Mouse (Mus musculus) testis, adult 10 weeks (tissue): ENCODE data around the gene Scarf1. TPM values are rescaled to one million over a fixed set of nuclear protein-coding genes. Genes with fewer than 3 reads are reported as not detected.

Experiments used
- polyA plus RNA-seq: library from polyadenylated mRNA; stranded (reverse); fragments of 350-450 nt; fragmentation: Illumina TruSeq; extraction: RNeasy Lipid Tissue Mini Kit (QIAGEN cat#74804); gene quantifications from one replicate; pipeline ENCODE4 v1.2.3, GENCODE M21; 2014; ENCODE audit warnings: low read depth, low replicate concordance

The Scarf1 gene
- polyA plus RNA-seq, result not detected

DNA sequence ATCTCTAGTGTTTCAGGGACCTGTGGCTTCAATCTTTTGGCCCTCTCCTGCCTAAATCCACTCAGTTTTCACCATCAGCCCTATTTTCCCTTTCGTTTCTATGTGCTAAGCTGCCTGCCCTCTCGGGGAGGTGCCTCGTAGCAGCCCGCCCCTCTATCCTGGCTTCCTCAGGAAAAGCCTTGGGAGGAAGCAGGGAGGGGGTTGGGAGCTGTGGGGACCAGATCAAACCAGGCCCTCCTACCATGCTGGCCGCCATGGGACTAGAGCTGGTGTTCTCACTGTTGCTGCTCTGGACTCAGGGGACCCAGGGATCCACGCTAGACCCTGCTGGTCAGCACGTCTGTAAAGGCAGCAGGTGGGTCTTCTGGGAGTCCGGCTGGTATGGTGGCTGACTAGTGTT, at the start of gene Scarf1:
Scarf1 (plus strand) TSS at position 205 of the 400 bp plus-strand sequence.

DNA sequence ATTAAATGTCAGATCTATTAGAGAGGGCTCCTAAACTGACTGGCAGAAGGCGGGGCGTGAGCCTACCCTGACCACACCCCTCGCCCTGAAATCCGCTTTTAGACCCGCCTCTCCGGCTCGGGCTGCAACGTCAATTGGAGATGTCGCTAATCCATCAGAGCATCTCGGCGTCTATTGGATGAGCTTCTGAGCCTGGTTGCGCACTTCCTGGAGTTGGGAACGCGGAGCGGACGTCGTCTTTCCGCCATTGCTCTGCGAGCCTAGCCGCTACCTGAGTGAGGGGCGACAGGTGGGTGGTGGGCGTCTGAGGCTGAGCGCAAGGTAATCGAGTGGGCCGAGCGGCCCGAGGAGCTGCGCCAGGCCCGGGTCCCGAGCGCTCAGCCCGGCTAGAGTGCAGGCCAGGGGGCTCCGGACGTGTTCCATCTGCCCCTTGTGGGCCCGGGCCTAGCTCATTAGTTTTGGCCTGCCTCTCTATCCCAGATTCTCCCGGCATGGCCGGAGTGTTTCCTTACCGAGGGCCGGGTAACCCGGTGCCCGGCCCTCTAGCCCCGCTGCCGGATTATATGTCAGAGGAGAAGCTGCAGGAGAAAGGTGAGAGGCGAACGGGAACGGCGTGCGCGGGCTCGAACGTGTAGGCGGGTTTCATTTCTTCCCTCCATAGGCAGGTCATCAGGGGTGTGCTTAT, 26.6 kb upstream of the Scarf1 start, which contains the start of gene Prpf8:
Prpf8 (plus strand) TSS at position 216 of the 685 bp plus-strand sequence.

DNA sequence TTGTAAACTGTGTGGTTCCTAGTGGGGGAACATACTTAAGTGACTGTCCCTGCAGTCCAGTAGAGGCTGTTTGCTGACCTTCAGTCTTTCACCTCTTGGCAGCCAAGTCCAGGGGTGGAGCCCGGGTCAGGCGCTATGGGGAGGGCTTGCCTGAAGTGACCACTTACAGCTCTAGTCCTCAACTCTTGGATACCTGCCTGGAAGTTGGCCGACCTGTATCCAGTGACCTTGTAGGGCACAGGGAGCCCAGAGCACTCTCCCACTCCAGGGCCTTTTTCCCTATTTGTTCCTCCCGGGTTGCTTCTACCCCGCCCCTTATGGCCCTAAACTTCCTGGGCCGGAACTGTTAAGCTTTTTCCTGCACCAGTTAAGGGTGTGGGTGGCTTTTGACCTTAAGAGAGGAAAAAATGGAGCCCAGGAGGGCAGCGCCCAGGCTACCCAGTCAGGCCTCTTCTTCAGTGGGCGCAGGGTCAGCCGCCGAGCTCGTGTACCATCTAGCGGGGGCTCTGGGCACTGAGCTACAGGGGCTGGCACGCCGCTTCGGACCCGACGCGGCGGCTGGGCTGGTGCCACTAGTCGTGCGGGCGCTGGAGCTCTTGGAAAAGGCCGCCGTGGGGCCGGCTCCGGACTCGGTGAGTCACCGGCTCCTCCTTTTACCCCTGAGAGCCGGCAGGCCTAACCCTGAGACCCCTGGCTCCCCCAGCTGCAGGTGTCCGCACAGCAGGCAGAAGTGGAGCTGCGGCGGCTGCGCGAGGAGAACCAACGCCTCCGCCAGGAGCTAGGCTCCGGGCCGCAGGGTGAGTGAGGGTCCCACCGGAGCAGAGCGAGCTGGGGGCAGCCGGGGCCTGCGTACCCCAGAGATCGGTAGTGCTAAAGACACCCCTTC, 3.4 kb upstream of the Scarf1 start, which contains the start of gene Rilp:
Rilp (plus strand) TSS at position 354 of the 886 bp plus-strand sequence.

DNA sequence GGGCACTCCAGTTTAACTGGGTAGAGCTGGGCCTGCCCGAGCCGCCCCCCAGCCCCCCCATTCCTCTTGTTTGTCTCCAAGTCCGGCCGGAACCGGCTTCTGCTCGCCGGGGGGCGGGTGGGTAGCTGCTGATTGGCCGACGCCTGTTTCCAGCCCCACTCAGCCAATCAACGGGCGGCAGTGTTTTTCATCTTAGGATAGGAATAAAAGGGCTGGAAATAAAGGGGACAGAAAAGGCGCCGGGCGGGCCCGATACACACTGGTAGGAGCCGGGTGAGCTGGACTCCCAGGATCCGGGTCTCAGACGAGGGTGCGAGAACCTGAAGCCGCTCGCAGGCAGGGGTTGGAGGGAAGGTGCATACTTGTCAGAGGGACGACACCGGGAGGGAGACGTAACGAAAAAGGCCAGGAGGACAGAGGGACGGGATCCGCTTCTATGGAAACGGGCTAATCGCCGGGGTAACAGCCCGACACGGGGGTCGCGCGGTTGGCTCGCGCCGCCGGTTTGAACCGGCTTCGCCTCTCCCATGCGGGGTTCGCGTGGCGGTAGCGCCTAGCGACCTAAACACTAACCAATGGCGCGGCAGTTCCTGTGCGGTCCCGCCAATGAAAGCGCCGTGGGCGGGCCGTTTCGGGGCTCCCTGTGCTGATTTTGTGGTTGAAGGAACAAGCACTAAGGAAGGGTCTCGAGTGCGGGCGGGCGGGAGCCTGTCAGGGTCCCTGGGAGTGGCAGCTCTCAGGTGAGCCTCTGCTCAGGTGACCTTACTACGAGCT, 18.3 kb downstream of the Scarf1 start, which contains the start of gene Slc43a2:
Slc43a2 (plus strand) TSS at position 226 of the 774 bp plus-strand sequence.

Other genes with a start within 250 kb of the Scarf1 start
- gene Rpa1, start 165.2 kb upstream of the Scarf1 start, polyA plus RNA-seq, result 132 TPM
- 2.8 TPM for gene Smyd4, start 165.1 kb upstream of the Scarf1 start, polyA plus RNA-seq
- 3.7 TPM for gene Serpinf1, start 90.8 kb upstream of the Scarf1 start, polyA plus RNA-seq
- not detected for gene Serpinf2, start 73.9 kb upstream of the Scarf1 start, polyA plus RNA-seq
- 0.11 TPM for gene Wdr81, start 58.8 kb upstream of the Scarf1 start, polyA plus RNA-seq
- 3.8 TPM for gene Tlcd2, start 51.8 kb upstream of the Scarf1 start, polyA plus RNA-seq
- 35.5 TPM for gene Prpf8, start 26.7 kb upstream of the Scarf1 start, polyA plus RNA-seq
- not detected for gene Rilp, start 3.4 kb upstream of the Scarf1 start, polyA plus RNA-seq
- gene Slc43a2, start 18.2 kb downstream of the Scarf1 start, polyA plus RNA-seq, result 3.3 TPM
- gene Pitpna, start 74.6 kb downstream of the Scarf1 start, polyA plus RNA-seq, result 94.6 TPM
- 125 TPM for gene Inpp5k, start 117.4 kb downstream of the Scarf1 start, polyA plus RNA-seq
- 5.4 TPM for gene Myo1c, start 137.0 kb downstream of the Scarf1 start, polyA plus RNA-seq
- 50.6 TPM for gene Crk, start 165.7 kb downstream of the Scarf1 start, polyA plus RNA-seq
- 1,124 TPM for gene Ywhae, start 219.3 kb downstream of the Scarf1 start, polyA plus RNA-seq